ENCODE assay signal across 15 mouse cellular contexts in genomic region chr14:64575954-64576353, GRCm38 (mm10).
A peak's percentile ranks its signal among the peaks of the same experiment; 100 is the strongest.
DNase-seq lines count a peak whose midpoint lies in the region; ATAC-seq and TF ChIP-seq lines count a peak whose summit lies in the region.
"Had no signal": no experiment of that assay in that cellular context is flagged by ENCODE, and none has a peak within 500 bp of the region (broad histone marks: within the 10 kb centered on the region; RNA-seq: fewer than 3 reads in every experiment).

No protein-coding gene starts in this region.

- H3K4me2 ChIP-seq in hindbrain, embryonic 12.5 days (replicated peaks): peak overlapping the region; percentile 41
- peak overlapping the region; percentile 47 for H3K4me2 ChIP-seq in hindbrain, postnatal 0 days (ENCODE audit: low read depth, low read length)
- H3K4me2 ChIP-seq: heart, embryonic 15.5 days; limb, embryonic 13.5 days had no signal

- ATAC-seq in hindbrain, embryonic 12.5 days (ENCODE audit: low FRiP score): no peak
- no peak for ATAC-seq in hindbrain, postnatal 0 days
- ATAC-seq: inflammation-experienced regulatory T-cells, adult 6 months had no signal

- no peak for DNase-seq in hindbrain, embryonic 10.5 days (ENCODE audit: low spot score)
- peak; percentile 41 for DNase-seq in brain, embryonic 14.5 days (ENCODE audit: low read depth)
- no peak for DNase-seq in hindbrain, postnatal 0 days (ENCODE audit: low spot score)
- peak; percentile 97 for DNase-seq in retina, adult 2 months (ENCODE audit: low read depth, low spot score)
- no peak for DNase-seq in urinary bladder, postnatal 10 days (ENCODE audit: low spot score)
- no peak for DNase-seq in adrenal gland, postnatal 36 days
- DNase-seq: cerebellum, adult 11-12 months; embryo, embryonic 11 days; kidney, postnatal 14 days; lung, postnatal 36 days had no signal

- peaks cover 25% of the 10 kb centered on the region for H3K4me1 ChIP-seq in hindbrain, embryonic 12.5 days
- peaks cover 17% of the 10 kb centered on the region for H3K4me1 ChIP-seq in hindbrain, embryonic 10.5 days (replicated peaks)
- H3K4me1 ChIP-seq in hindbrain, postnatal 0 days (ENCODE audit: insufficient read depth, low read length): no peaks in the 10 kb centered on the region
- H3K4me1 ChIP-seq: heart, embryonic 15.5 days; limb, embryonic 13.5 days had no signal

- no peaks in the 10 kb centered on the region for H3K36me3 ChIP-seq in hindbrain, embryonic 12.5 days
- no peaks in the 10 kb centered on the region for H3K36me3 ChIP-seq in hindbrain, embryonic 10.5 days
- no peaks in the 10 kb centered on the region for H3K36me3 ChIP-seq in hindbrain, postnatal 0 days (ENCODE audit: insufficient read depth, low read length)
- H3K36me3 ChIP-seq: heart, embryonic 15.5 days; limb, embryonic 13.5 days had no signal

- H3K27me3 ChIP-seq in hindbrain, embryonic 12.5 days: 0 out of 2 replicates have a peak, but pooled peaks cover 3% of the 10 kb centered on the region
- peaks cover 16% of the 10 kb centered on the region for H3K27me3 ChIP-seq in hindbrain, embryonic 10.5 days (ENCODE audit: insufficient read depth, poor library complexity, severe bottlenecking)
- no peaks in the 10 kb centered on the region for H3K27me3 ChIP-seq in hindbrain, postnatal 0 days (ENCODE audit: insufficient read depth, low read length)

- no peak for TF ChIP-seq POLR2A in brain, embryonic 14.5 days (IDR thresholded peaks at IDR 0.05; ENCODE audit: borderline replicate concordance, extremely low read depth, insufficient read depth, insufficient read length, poor library complexity, severe bottlenecking)

- H3K9ac ChIP-seq in hindbrain, embryonic 12.5 days: no peak overlapping the region
- H3K9ac ChIP-seq in hindbrain, postnatal 0 days (replicated peaks; ENCODE audit: low read length): 0 out of 2 replicates have a peak overlapping the region, but pooled peaks have one; percentile 13
- H3K9ac ChIP-seq: heart, embryonic 15.5 days; limb, embryonic 13.5 days had no signal

- H3K9me3 ChIP-seq in hindbrain, embryonic 12.5 days (replicated peaks): no peaks in the 10 kb centered on the region
- no peaks in the 10 kb centered on the region for H3K9me3 ChIP-seq in hindbrain, embryonic 10.5 days
- no peaks in the 10 kb centered on the region for H3K9me3 ChIP-seq in hindbrain, postnatal 0 days (ENCODE audit: low read length)
- H3K9me3 ChIP-seq: heart, embryonic 15.5 days; limb, embryonic 13.5 days had no signal

- 0 out of 2 replicates have a peak overlapping the region, but pooled peaks have one; percentile 3 for H3K27ac ChIP-seq in hindbrain, embryonic 12.5 days
- H3K27ac ChIP-seq in hindbrain, embryonic 10.5 days: no peak overlapping the region
- 0 out of 2 replicates have a peak overlapping the region, but pooled peaks have one; percentile 11 for H3K27ac ChIP-seq in hindbrain, postnatal 0 days
- H3K27ac ChIP-seq: heart, embryonic 15.5 days; limb, embryonic 13.5 days; stomach, postnatal 0 days had no signal

- WGBS in hindbrain, embryonic 12.5 days: 68% methylated on average over 4 of the region's 4 CpGs
- 79% methylated on average over 4 of the region's 4 CpGs for WGBS in hindbrain, embryonic 10.5 days
- 46% methylated on average over 4 of the region's 4 CpGs for WGBS in hindbrain, postnatal 0 days

- no peak for TF ChIP-seq CTCF in brain, embryonic 14.5 days (IDR thresholded peaks at IDR 0.05; ENCODE audit: borderline replicate concordance, extremely low read depth, insufficient read depth, insufficient read length)
- no peak for TF ChIP-seq CTCF in hindbrain, postnatal 0 days (IDR thresholded peaks at IDR 0.05; ENCODE audit: low read depth)

- H3K4me3 ChIP-seq in hindbrain, embryonic 12.5 days: peak overlapping the region; percentile 6; the same call in 1 of the 2 replicates
- no peak overlapping the region for H3K4me3 ChIP-seq in hindbrain, embryonic 10.5 days
- no peak overlapping the region for H3K4me3 ChIP-seq in hindbrain, postnatal 0 days (ENCODE audit: low read length)
- H3K4me3 ChIP-seq: heart, embryonic 15.5 days; limb, embryonic 13.5 days had no signal

Comparison
In these comparisons a context has a peak if more than half of its experiments do, and no peak if none do; other contexts are left out.
1. DNase-seq: peak in brain, embryonic 14.5 days (single experiment) and retina, adult 2 months (single experiment); none in hindbrain, embryonic 10.5 days (single experiment), hindbrain, postnatal 0 days (single experiment), urinary bladder, postnatal 10 days (single experiment) and adrenal gland, postnatal 36 days (0 of 2).